In genomic region chr8:119958076-119958475, GRCm38 (mm10) we compare ENCODE assay signal across 21 mouse cellular contexts. TPM values are rescaled to one million over a fixed set of nuclear protein-coding genes. Genes with fewer than 3 reads are reported as not detected.
"Had no signal": no experiment of that assay in that cellular context is flagged by ENCODE, and none has a peak within 500 bp of the region (broad histone marks: within the 10 kb centered on the region; RNA-seq: fewer than 3 reads in every experiment).

No protein-coding gene starts in this region.

- H3K9me3 ChIP-seq: limb, embryonic 13.5 days; liver, embryonic 12.5 days; liver, embryonic 15.5 days; lung, embryonic 15.5 days; megakaryocyte, embryonic 14.5 days; midbrain, embryonic 10.5 days; midbrain, embryonic 13.5 days; neural tube, embryonic 13.5 days had no signal

- H3K9ac ChIP-seq: limb, embryonic 13.5 days; liver, embryonic 12.5 days; liver, embryonic 15.5 days; lung, embryonic 15.5 days; midbrain, embryonic 13.5 days; neural tube, embryonic 13.5 days had no signal

- DNase-seq: layer of hippocampus, postnatal 36 days; liver; lung, adult 18-20 months; retina, postnatal 1 day; right cerebral cortex, postnatal 25 days; spleen, adult 18-20 months; thymus, adult 18-20 months; thymus, postnatal 36 days had no signal

- H3K4me1 ChIP-seq: liver, embryonic 12.5 days; liver, embryonic 15.5 days; lung, embryonic 15.5 days; midbrain, embryonic 10.5 days had no signal

- H3K27ac ChIP-seq: hindbrain, postnatal 0 days; left cerebral cortex, adult 2 months; limb, embryonic 13.5 days; liver, embryonic 12.5 days; liver, embryonic 15.5 days; lung, embryonic 15.5 days; midbrain, embryonic 10.5 days; midbrain, embryonic 13.5 days; neural tube, embryonic 13.5 days had no signal

- H3K4me3 ChIP-seq: left cerebral cortex, adult 2 months; limb, embryonic 13.5 days; liver, embryonic 12.5 days; liver, embryonic 15.5 days; lung, embryonic 15.5 days; megakaryocyte, embryonic 14.5 days; midbrain, embryonic 10.5 days; midbrain, embryonic 13.5 days; myocyte; neural tube, embryonic 13.5 days had no signal

- H3K4me2 ChIP-seq: limb, embryonic 13.5 days; liver, embryonic 12.5 days; liver, embryonic 15.5 days; lung, embryonic 15.5 days; midbrain, embryonic 13.5 days; neural tube, embryonic 13.5 days had no signal

- ATAC-seq: hindbrain, postnatal 0 days; inflammation-experienced regulatory T-cells, adult 6 months; liver, embryonic 12.5 days; midbrain, embryonic 13.5 days; midbrain, embryonic 16.5 days had no signal

- H3K27me3 ChIP-seq: limb, embryonic 13.5 days; liver, embryonic 12.5 days; liver, embryonic 15.5 days; lung, embryonic 15.5 days; midbrain, embryonic 13.5 days; neural tube, embryonic 13.5 days had no signal

RNA-seq across cellular contexts. Expression of gene Gm20388, which starts 47.4 kb away (rescaled TPM):
- polyA plus RNA-seq: hindbrain, postnatal 0 days; liver, embryonic 12.5 days; liver, embryonic 15.5 days had no signal
